Mouse (Mus musculus) limb, embryonic 12.5 days (tissue): Measurements from ENCODE around the gene Prpf40a. TPM values are rescaled to one million over a fixed set of nuclear protein-coding genes. Genes with fewer than 3 reads are reported as not detected.

Experiments
- ATAC-seq: fragments of 200-750 bp; cut with Nextera tagmentation; 2 replicates; pipeline ENCODE4 v1.8.0; 2017; ENCODE audit warnings: low read depth, moderate TSS enrichment; ENCODE audit not compliant: insufficient number of reproducible peaks, insufficient read depth, low FRiP score, low TSS enrichment
- H3K27ac ChIP-seq: fragments of 300-500 bp; sonication (generic); 2 replicates; pipeline ENCODE4 v1.5.1; 2016; ENCODE audit warnings: mild to moderate bottlenecking, moderate library complexity
- H3K27me3 ChIP-seq: fragments of 300-500 bp; sonication (generic); 2 replicates; pipeline ENCODE4 v1.6.1; 2016; ENCODE audit warnings: mild to moderate bottlenecking, moderate library complexity
- H3K36me3 ChIP-seq: fragments of 300-500 bp; sonication (generic); 2 replicates; pipeline ENCODE4 v1.6.1; 2016; ENCODE audit warnings: mild to moderate bottlenecking, moderate library complexity
- H3K4me1 ChIP-seq: fragments of 300-500 bp; sonication (generic); replicated peaks from 2 replicates; pipeline ENCODE4 v1.6.1; 2016
- H3K4me2 ChIP-seq: fragments of 300-500 bp; sonication (generic); 2 replicates; pipeline ENCODE4 v1.6.1; 2016; ENCODE audit warnings: mild to moderate bottlenecking, moderate library complexity
- H3K4me3 ChIP-seq: fragments of 300-500 bp; sonication (generic); replicated peaks from 2 replicates; pipeline ENCODE4 v1.5.1; 2016; ENCODE audit warnings: mild to moderate bottlenecking
- H3K9ac ChIP-seq: fragments of 300-500 bp; sonication (generic); replicated peaks from 2 replicates; pipeline ENCODE4 v1.6.1; 2016; ENCODE audit warnings: mild to moderate bottlenecking, moderate library complexity
- H3K9me3 ChIP-seq: fragments of 300-500 bp; sonication (generic); 2 replicates; pipeline ENCODE4 v1.6.1; 2016; ENCODE audit warnings: mild to moderate bottlenecking, moderate library complexity
- WGBS: fragments of 180-500 bp; shearing (Covaris S2); methylation state at CpG from one replicate; pipeline ENCODE4 v1.1.7; 2016; 5-methylcytosine and 5-hydroxymethylcytosine counted together
- polyA plus RNA-seq: library from polyadenylated mRNA; unstranded; fragments of >200 nt; fragmentation: Nextera tagmentation; extraction: Ambion mirVana; gene quantifications from 2 replicates; pipeline ENCODE4 v1.2.1, GENCODE M21; 2016

Gene Prpf40a
- polyA plus RNA-seq, 1 experiment from 2014 or later: 161 TPM

GRCm38 (mm10) chr2:53189811-53190210, 1.3 kb downstream of the Prpf40a start:
- 76% methylated on average over 3 of the region's 3 CpGs for WGBS
- ATAC-seq: no peak
- peak overlapping the region; percentile 61 for H3K4me2 ChIP-seq
- H3K4me1 ChIP-seq: peaks cover 11% of the 10 kb centered on the region
- H3K36me3 ChIP-seq: peaks cover 26% of the 10 kb centered on the region
- peak overlapping the region; percentile 84 for H3K4me3 ChIP-seq
- no peaks in the 10 kb centered on the region for H3K27me3 ChIP-seq
- 0 out of 2 replicates have a peak overlapping the region, but pooled peaks have one; percentile 34 for H3K9ac ChIP-seq
- no peaks in the 10 kb centered on the region for H3K9me3 ChIP-seq
- no peak overlapping the region for H3K27ac ChIP-seq

- Histone ChIP-seq H3K9me3 (no peaks in the 10 kb centered on the region), H3K36me3 (peaks cover 9% of the 10 kb centered on the region), H3K4me3 (no peak overlapping the region)
Measured at GRCm38 (mm10) chr2:53179876-53180275, 11.2 kb downstream of the Prpf40a start.

GRCm38 (mm10) chr2:53178966-53179365, 12.1 kb downstream of the Prpf40a start:
- Histone ChIP-seq H3K4me3 (no peak overlapping the region), H3K36me3 (peaks cover 16% of the 10 kb centered on the region), H3K27me3 (no peaks in the 10 kb centered on the region), H3K9ac (no peak overlapping the region), H3K9me3 (no peaks in the 10 kb centered on the region), H3K4me2 (no peak overlapping the region), H3K27ac (no peak overlapping the region), H3K4me1 (no peaks in the 10 kb centered on the region)
- ATAC-seq: no peak
- 93% methylated on average over 3 of the region's 3 CpGs for WGBS

More at GRCm38 (mm10) chr2:53179876-53180275, 11.2 kb downstream of the Prpf40a start:
- no peak overlapping the region for H3K9ac ChIP-seq
- H3K4me2 ChIP-seq: no peak overlapping the region
- H3K4me1 ChIP-seq: no peaks in the 10 kb centered on the region
- H3K27me3 ChIP-seq: no peaks in the 10 kb centered on the region
- ATAC-seq: no peak
- H3K27ac ChIP-seq: no peak overlapping the region

- H3K27me3 ChIP-seq: no peaks in the 10 kb centered on the region
- peaks cover 31% of the 10 kb centered on the region for H3K36me3 ChIP-seq
- no peak overlapping the region for H3K9ac ChIP-seq
- no peaks in the 10 kb centered on the region for H3K4me1 ChIP-seq
- no peak for ATAC-seq
- H3K27ac ChIP-seq: no peak overlapping the region
- H3K9me3 ChIP-seq: no peaks in the 10 kb centered on the region
- no peak overlapping the region for H3K4me2 ChIP-seq
- H3K4me3 ChIP-seq: no peak overlapping the region
Measured at GRCm38 (mm10) chr2:53173966-53174365, 17.1 kb downstream of the Prpf40a start.

GRCm38 (mm10) chr2:53146852-53147251, 44.2 kb downstream of the Prpf40a start:
- Histone ChIP-seq H3K4me3 (no peak overlapping the region), H3K36me3 (peaks cover 60% of the 10 kb centered on the region), H3K9ac (no peak overlapping the region), H3K27me3 (no peaks in the 10 kb centered on the region), H3K4me1 (no peaks in the 10 kb centered on the region), H3K4me2 (no peak overlapping the region), H3K9me3 (no peaks in the 10 kb centered on the region), H3K27ac (no peak overlapping the region)
- no peak for ATAC-seq

- Histone ChIP-seq H3K4me1 (no peaks in the 10 kb centered on the region), H3K36me3 (peaks cover 72% of the 10 kb centered on the region), H3K4me2 (no peak overlapping the region), H3K27me3 (no peaks in the 10 kb centered on the region), H3K4me3 (no peak overlapping the region), H3K9ac (no peak overlapping the region), H3K9me3 (no peaks in the 10 kb centered on the region), H3K27ac (no peak overlapping the region)
- WGBS: 94% methylated on average over 9 of the region's 9 CpGs
- ATAC-seq: no peak
Measured at GRCm38 (mm10) chr2:53131567-53131966, 59.5 kb downstream of the Prpf40a start.

GRCm38 (mm10) chr2:53129070-53129469, 62.0 kb downstream of the Prpf40a start:
- ATAC-seq: no peak
- H3K4me1 ChIP-seq: no peaks in the 10 kb centered on the region
- WGBS: 50% methylated on average over 6 of the region's 6 CpGs
- H3K4me3 ChIP-seq: no peak overlapping the region
- no peaks in the 10 kb centered on the region for H3K27me3 ChIP-seq
- H3K9ac ChIP-seq: no peak overlapping the region
- H3K4me2 ChIP-seq: no peak overlapping the region
- H3K27ac ChIP-seq: no peak overlapping the region
- peaks cover 76% of the 10 kb centered on the region for H3K36me3 ChIP-seq
- 0 out of 2 replicates have a peak, but pooled peaks cover 3% of the 10 kb centered on the region for H3K9me3 ChIP-seq

GRCm38 (mm10) chr2:53125998-53126397, 65.1 kb downstream of the Prpf40a start:
- Histone ChIP-seq H3K4me1 (no peaks in the 10 kb centered on the region), H3K27me3 (no peaks in the 10 kb centered on the region), H3K4me3 (no peak overlapping the region), H3K4me2 (no peak overlapping the region), H3K9ac (no peak overlapping the region), H3K9me3 (0 out of 2 replicates have a peak, but pooled peaks cover 3% of the 10 kb centered on the region), H3K27ac (no peak overlapping the region), H3K36me3 (peaks cover 74% of the 10 kb centered on the region)
- 90% methylated on average over 3 of the region's 3 CpGs for WGBS
- ATAC-seq: no peak

GRCm38 (mm10) chr2:53121797-53122196, 69.3 kb downstream of the Prpf40a start:
- Histone ChIP-seq H3K27ac (no peak overlapping the region), H3K9me3 (0 out of 2 replicates have a peak, but pooled peaks cover 3% of the 10 kb centered on the region), H3K4me3 (no peak overlapping the region), H3K36me3 (peaks cover 79% of the 10 kb centered on the region), H3K27me3 (no peaks in the 10 kb centered on the region), H3K9ac (no peak overlapping the region), H3K4me1 (no peaks in the 10 kb centered on the region), H3K4me2 (no peak overlapping the region)
- ATAC-seq: no peak
- 74% methylated on average over 5 of the region's 5 CpGs for WGBS

GRCm38 (mm10) chr2:53108547-53108946, 82.5 kb downstream of the Prpf40a start:
- Histone ChIP-seq H3K36me3 (peaks cover 100% of the 10 kb centered on the region), H3K9ac (no peak overlapping the region), H3K4me1 (no peaks in the 10 kb centered on the region), H3K9me3 (no peaks in the 10 kb centered on the region), H3K27me3 (no peaks in the 10 kb centered on the region), H3K27ac (no peak overlapping the region), H3K4me2 (no peak overlapping the region), H3K4me3 (no peak overlapping the region)
- WGBS: 84% methylated on average over 5 of the region's 5 CpGs
- no peak for ATAC-seq

GRCm38 (mm10) chr2:53106472-53106871, 84.6 kb downstream of the Prpf40a start:
- Histone ChIP-seq H3K4me2 (no peak overlapping the region), H3K27me3 (no peaks in the 10 kb centered on the region), H3K4me3 (no peak overlapping the region), H3K9me3 (no peaks in the 10 kb centered on the region), H3K27ac (no peak overlapping the region), H3K9ac (no peak overlapping the region), H3K4me1 (no peaks in the 10 kb centered on the region), H3K36me3 (peaks cover 99% of the 10 kb centered on the region)
- no peak for ATAC-seq
- WGBS: 89% methylated on average over 8 of the region's 8 CpGs

- Histone ChIP-seq H3K9ac (no peak overlapping the region), H3K4me1 (no peaks in the 10 kb centered on the region), H3K27me3 (no peaks in the 10 kb centered on the region), H3K9me3 (no peaks in the 10 kb centered on the region), H3K4me3 (no peak overlapping the region), H3K27ac (no peak overlapping the region), H3K4me2 (no peak overlapping the region), H3K36me3 (peaks cover 97% of the 10 kb centered on the region)
- WGBS: 83% methylated on average over 7 of the region's 7 CpGs
- no peak for ATAC-seq
Measured at GRCm38 (mm10) chr2:53106056-53106455, 85.0 kb downstream of the Prpf40a start.
